Mouse (Mus musculus): ENCODE data around the gene Mrap2. TPM values are rescaled to one million over a fixed set of nuclear protein-coding genes. Genes with fewer than 3 reads are reported as not detected.

The Mrap2 gene
- not detected in 2 replicates for polyA plus RNA-seq (2012; ENCODE audit: low replicate concordance)

DNA sequence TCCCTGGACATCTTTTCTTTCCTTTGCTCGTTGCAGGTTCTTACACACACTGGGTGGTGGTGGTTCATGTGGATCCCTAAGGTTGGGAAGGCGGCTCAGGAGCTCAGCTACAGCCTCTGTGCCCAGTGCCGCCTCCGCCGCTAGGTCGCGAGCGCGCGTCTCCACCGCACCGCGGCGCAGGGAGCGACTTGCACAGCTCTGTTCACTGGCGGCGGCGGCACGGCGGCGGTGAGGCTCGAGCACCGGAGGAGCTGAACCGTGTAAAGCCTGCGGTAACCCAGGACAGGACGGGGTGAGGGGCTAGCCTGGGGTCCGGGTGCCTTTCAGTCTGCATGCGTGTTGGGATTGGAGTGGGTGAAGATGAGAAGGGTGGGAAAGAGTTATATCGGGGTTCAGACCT lies at the start of gene Mrap2:
TSS of gene Mrap2 (plus strand) at position 201 of the 400 bp plus-strand sequence.

Other genes starting within 250 kb of the Mrap2 start
- gene Ripply2, start 128.8 kb upstream of the Mrap2 start, polyA plus RNA-seq (2012; ENCODE audit: low replicate concordance): not detected in 2 replicates
- gene Cyb5r4, start 122.3 kb upstream of the Mrap2 start, polyA plus RNA-seq (2012; ENCODE audit: low replicate concordance): 5.3 and 12.0 TPM in 2 replicates
- 0.84 and 2.8 TPM in 2 replicates for gene Cep162, start 111.2 kb downstream of the Mrap2 start, polyA plus RNA-seq (2012; ENCODE audit: low replicate concordance)